Mouse (Mus musculus): Measurements from ENCODE around the gene Rnf217.

Rnf217 gene

GRCm38 (mm10) chr10:31609066-31609961 lies at the start of gene Rnf217:
TSS of gene Rnf217 (minus strand) at chr10:31609184.
- DNase-seq (ENCODE audit: extremely low read depth, low read depth), result no peak

- no peak for DNase-seq (ENCODE audit: extremely low read depth, low read depth)
Observed at GRCm38 (mm10) chr10:31647270-31647669, 38.3 kb upstream of the Rnf217 start.

DNA sequence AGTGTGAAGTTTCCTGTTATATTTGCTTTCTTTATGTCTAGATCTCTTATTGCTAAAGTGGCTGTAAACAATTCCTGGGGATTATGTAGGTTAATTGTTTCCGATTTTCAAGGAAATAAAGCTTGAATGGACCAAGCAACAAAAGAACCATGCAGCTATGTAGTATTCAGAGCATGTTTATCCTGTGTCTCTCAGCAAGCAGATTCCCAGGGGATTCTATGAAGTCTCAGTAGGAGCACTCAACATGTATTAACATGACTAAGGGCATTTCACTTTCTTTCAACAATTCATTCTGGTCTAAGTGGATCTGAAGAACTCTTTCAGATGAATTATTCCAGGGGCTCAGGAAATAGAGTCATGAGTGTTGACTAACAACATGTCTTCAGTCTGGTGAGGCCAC lies 37.1 kb upstream of the Rnf217 start:
- DNase-seq (ENCODE audit: extremely low read depth, low read depth), result no peak

DNA sequence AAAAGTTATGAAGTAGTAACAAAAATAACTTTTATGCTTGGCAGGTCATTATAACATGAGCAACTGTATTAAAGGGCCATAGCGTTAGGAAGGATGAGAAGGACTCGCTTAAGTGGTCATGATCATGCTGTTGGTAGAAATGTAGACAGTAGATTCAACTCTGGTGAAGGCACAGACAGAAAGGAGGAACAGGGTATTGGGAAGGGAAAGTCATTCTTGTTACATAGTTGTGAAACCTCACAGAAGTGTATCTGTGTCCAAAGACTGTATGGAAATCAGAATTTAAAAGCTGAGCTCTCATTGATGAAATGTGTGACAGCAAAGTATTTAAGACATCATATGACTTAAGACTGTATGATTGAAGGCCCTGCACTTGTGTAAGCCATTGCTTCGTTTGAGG lies 26.1 kb upstream of the Rnf217 start:
- no peak for DNase-seq (ENCODE audit: extremely low read depth, low read depth)

GRCm38 (mm10) chr10:31632005-31632404 lies 23.0 kb upstream of the Rnf217 start:
- no peak for DNase-seq (ENCODE audit: extremely low read depth, low read depth)

DNA sequence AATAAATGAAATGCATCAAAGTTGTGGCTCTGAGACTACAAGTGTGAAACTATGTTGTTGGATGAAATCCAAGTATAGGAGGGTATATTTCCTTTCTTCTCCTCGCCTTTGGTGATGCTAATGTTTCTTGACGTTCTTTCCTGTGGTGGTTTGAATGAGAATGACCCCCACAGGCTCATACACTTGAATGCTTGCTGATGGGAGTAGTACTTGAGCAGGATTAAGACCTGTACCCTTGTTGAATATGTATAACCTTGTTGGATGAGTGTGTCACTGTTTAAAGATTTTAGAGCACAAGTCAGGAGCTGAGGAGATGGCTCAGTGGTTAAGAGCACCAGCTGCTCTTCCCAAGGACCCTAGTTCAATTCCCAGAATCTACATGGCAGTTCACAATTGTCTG lies 6.4 kb upstream of the Rnf217 start:
- DNase-seq (ENCODE audit: extremely low read depth, low read depth), result no peak

GRCm38 (mm10) chr10:31614111-31614510 lies 5.1 kb upstream of the Rnf217 start:
- DNase-seq (ENCODE audit: extremely low read depth, low read depth), result no peak

DNA sequence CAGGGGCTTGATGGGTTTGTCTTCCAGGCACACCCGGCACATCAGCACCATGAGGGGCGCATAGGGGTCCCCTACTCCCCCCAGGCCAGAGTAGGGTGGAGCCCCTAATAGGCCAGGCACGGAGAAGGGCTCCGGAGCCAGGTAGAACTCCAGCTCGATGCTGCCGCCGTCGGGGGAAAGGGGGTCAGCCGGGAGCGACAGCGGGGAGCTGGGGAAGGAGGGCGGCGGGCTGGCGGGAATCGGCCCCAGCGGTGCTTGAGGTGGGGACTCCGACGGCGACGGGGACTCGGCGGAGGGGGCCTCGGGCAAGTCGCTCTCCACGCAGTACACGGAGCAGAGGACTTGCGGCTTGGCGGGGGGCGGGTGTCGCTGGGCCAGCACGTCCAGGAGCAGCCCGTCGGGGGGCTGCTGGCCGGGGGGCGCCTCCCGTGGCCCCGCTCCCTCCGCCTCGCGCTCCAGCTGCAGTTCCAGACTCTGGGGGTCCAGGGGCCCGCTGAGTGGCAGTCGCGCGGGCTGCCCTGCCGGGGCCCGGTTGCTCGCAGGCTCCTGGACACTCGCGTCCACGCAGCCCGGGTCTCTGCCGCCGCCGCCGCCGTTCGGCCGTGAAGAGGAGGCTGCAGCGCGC lies 431 bp downstream of the Rnf217 start:
- no peak for DNase-seq (ENCODE audit: extremely low read depth, low read depth)

DNA sequence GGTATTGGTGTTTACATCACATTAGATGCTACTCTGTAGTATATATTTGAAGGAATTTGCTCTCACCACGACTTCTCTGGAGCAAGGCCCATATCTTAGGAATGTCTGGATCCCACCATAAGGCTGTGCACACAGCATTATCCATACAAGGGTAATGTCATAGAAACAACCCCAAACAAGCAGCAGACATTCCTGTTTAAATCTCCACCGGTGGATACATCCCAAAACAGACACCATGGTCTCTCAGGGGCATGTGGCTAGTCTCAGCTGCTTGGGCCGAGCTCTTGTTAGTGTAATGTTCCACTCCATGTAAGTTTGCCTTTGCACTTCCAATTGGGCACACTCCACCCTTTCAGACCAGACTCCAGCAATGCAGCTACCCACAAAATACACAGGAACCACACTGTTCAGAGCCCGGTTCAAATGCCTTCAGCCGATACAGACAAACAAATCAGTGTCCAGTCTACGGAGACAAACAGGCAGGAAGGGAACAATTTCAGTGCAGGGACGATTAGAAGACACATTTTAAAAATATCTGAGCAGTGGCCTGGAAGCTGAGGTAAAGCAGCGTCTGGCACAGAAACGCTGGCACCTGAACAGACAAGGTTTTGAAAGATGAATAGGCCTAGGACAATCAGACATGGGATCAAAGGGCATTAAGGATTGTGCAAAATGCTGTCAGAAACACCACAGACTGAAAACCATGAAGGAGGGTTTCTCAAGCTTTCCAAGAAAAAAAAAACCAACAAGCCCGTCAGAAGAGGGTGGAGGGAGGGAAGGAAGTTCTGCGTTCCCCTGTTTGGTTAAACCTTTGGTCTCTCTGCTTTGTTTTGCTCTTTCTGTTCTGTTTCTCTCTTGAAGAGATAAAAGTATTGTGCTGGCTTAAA lies 1.8 kb downstream of the Rnf217 start:
- no peak for DNase-seq (ENCODE audit: extremely low read depth, low read depth)

GRCm38 (mm10) chr10:31603855-31604254 lies 5.1 kb downstream of the Rnf217 start:
- DNase-seq (ENCODE audit: extremely low read depth, low read depth), result no peak

DNA sequence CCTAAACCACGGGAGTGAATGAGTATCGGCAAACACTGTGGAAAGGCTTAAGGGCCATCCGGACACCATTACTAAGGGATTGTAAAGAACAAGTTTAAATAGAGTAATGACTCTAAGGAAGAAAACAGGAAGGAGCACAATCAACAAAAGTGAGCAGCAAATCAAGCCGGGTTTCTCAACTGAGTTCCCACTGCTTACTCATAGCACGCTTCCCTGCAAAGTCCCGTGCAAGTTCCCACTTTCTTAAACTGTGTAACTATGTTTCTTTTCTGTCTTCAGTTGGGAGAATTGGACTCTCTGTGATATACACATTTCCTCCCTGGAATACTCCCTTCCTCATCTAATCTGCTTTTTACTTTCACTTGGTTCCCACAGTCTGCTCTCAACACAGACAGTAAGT lies 8.9 kb downstream of the Rnf217 start:
- DNase-seq (ENCODE audit: extremely low read depth, low read depth), result no peak

DNA sequence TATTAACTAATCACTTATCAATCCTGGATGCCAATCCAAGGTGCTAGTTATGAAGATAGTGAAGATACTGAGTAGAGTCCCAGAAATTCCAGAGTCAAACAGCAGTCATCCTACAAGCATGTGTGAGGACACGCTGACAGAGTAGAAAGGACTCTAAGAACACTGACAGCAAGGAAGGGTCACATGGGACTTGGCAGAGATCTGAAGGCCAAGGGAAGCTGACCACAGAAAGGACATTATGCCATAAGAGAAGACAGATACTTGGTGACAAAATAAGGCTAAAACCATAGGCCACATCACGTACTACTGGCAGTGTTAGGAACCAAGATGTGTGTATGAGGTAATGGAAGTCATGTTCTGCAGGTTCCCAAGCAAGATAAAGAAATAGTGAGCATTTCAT lies 11.1 kb downstream of the Rnf217 start:
- DNase-seq (ENCODE audit: extremely low read depth, low read depth), result no peak

DNA sequence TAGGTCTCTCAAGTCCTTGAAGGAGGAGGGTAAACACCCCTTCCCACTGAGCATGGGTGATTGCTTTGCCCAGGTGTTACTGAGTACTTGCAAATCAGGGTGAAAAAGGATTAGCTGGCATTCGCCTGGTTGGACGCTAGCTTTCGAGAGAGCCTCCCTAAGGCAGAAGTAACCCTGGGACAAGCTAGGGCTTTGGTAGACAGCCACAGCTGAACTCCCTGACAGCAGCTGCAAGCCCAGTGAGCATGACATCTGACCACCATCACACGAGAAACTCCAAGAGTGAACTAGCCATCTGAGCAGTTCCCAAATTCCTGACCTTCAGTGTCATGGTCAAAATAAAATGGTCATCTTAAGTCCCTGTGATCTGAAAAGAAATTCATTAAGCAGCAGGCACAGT lies 12.2 kb downstream of the Rnf217 start:
- no peak for DNase-seq (ENCODE audit: extremely low read depth, low read depth)

GRCm38 (mm10) chr10:31595326-31595725 lies 13.7 kb downstream of the Rnf217 start:
- no peak for DNase-seq (ENCODE audit: extremely low read depth, low read depth)

- no peak for DNase-seq (ENCODE audit: extremely low read depth, low read depth)
Observed at GRCm38 (mm10) chr10:31592741-31593524, 16.1 kb downstream of the Rnf217 start.

GRCm38 (mm10) chr10:31592095-31592740 lies 16.8 kb downstream of the Rnf217 start:
- DNase-seq (ENCODE audit: extremely low read depth, low read depth), result no peak

DNA sequence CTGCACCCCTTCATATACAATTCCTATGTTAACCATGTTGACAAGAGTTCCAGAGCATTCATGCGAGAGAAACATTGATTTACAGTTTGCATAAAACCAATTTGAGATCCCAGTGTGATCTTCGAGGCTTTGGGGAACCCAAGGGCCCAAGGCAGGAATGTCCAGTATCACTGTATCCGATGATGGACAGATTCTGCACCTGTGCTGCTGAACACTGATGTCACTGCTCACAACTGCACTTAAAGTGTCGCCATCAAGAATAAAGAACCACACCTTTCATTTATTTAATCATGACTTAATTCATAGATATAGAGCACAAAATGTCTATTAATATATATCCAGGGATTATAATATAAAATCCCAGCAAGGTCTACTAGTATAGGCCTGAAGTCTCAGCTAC lies 28.3 kb downstream of the Rnf217 start:
- no peak for DNase-seq (ENCODE audit: extremely low read depth, low read depth)

DNA sequence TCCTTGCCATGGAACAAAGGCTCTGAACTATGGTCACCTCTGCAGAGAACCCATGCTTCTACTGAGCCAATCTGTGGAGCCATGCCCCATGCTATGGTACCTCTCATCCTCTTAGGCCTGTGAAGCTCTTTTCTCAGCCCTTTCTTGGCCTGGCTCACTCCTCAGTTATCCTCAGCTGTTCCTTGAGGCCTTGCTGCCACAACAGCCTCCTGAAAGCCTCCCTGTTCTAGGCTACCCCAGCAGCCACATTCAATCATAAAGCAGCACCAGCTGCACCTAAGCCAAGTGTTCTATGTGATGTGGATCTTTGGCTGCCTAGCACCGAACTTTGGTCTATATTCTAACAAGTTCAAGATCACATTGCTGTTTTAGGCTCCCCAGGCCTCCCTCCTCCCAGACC lies 28.9 kb downstream of the Rnf217 start:
- DNase-seq (ENCODE audit: extremely low read depth, low read depth), result no peak

DNA sequence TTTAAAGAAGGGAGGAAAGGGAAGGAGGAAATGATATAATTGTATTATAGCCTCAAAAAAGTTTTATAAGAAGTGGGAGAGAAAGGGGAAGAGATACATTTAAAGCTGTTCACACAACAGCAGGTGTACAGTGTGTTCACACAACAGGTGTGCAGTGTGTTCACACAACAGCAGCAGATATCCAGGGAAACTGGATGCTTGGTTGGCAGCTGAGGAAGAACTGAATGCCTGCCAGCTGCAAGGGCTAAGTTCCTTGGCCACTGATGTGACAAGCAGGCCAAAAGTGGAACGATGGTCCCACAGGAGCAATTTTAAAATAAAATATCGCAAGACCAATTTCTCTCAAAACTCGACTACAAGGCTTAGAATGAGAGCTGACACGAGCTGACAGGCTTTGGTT lies 35.7 kb downstream of the Rnf217 start:
- no peak for DNase-seq (ENCODE audit: extremely low read depth, low read depth)

GRCm38 (mm10) chr10:31557311-31557710 lies 51.7 kb downstream of the Rnf217 start:
- no peak for DNase-seq (ENCODE audit: extremely low read depth, low read depth)

Measured in MEL-GATA-1-ER (cell line).